Comparison of ENCODE assay signal across 8 mouse cellular contexts in genomic region chr9:56417948-56418737, GRCm38 (mm10). TPM values are rescaled to one million over a fixed set of nuclear protein-coding genes. Genes with fewer than 3 reads are reported as not detected.
DNase-seq lines count a peak whose midpoint lies in the region; ATAC-seq and TF ChIP-seq lines count a peak whose summit lies in the region.

Gene Peak1 (minus strand): TSS chr9:56418067.
Gene Hmg20a (plus strand): TSS chr9:56418609.

- WGBS in heart, embryonic 12.5 days, result under 1% methylated on average over 59 of the region's 59 CpGs
- under 1% methylated on average over 59 of the region's 59 CpGs for WGBS in kidney, postnatal 0 days
- under 1% methylated on average over 59 of the region's 59 CpGs for WGBS in liver, embryonic 11.5 days
- WGBS in stomach, embryonic 14.5 days, result under 1% methylated on average over 58 of the region's 59 CpGs

- DNase-seq in CD4-positive helper T cell, adult 2 months (ENCODE audit: low read depth, low spot score), result peak; percentile 100
- DNase-seq in brain, embryonic 18.5 days (ENCODE audit: low read depth, low spot score), result peak; percentile 99
- DNase-seq in kidney, postnatal 0 days (ENCODE audit: low spot score), result peak; percentile 99
- DNase-seq in liver, embryonic 11.5 days (ENCODE audit: low spot score), result peak; percentile 100
- DNase-seq in naive thymus-derived CD4-positive, alpha-beta T cell, adult 2 months (ENCODE audit: low read depth), result peak; percentile 100

- no peaks in the 10 kb centered on the region for H3K36me3 ChIP-seq in heart, embryonic 12.5 days
- no peaks in the 10 kb centered on the region for H3K36me3 ChIP-seq in kidney, postnatal 0 days (ENCODE audit: insufficient read depth, low read length)
- H3K36me3 ChIP-seq in liver, embryonic 11.5 days (ENCODE audit: control insufficient read depth, insufficient read depth, low read length), result no peaks in the 10 kb centered on the region
- no peaks in the 10 kb centered on the region for H3K36me3 ChIP-seq in stomach, embryonic 14.5 days (ENCODE audit: control insufficient read depth, insufficient read depth, low read length)

- H3K4me2 ChIP-seq in heart, embryonic 12.5 days, result peak within 1 kb of the TSS; percentile 70
- H3K4me2 ChIP-seq in kidney, postnatal 0 days (ENCODE audit: low read length), result peak within 1 kb of the TSS; percentile 72
- H3K4me2 ChIP-seq in liver, embryonic 11.5 days, result peak within 1 kb of the TSS; percentile 82
- peak within 1 kb of the TSS; percentile 69 for H3K4me2 ChIP-seq in stomach, embryonic 14.5 days (replicated peaks; ENCODE audit: low read depth, low read length)

- peak; percentile 95 for ATAC-seq in erythroid progenitor cell, adult 5-6 weeks (replicated peaks; ENCODE audit: low FRiP score, poor library complexity, severe bottlenecking)
- ATAC-seq in heart, embryonic 12.5 days (ENCODE audit: insufficient number of reproducible peaks, low FRiP score), result peak; percentile 96
- peak; percentile 98 for ATAC-seq in kidney, postnatal 0 days (replicated peaks; ENCODE audit: low FRiP score, low read depth)
- peak; percentile 91 for ATAC-seq in liver, embryonic 11.5 days (replicated peaks; ENCODE audit: low FRiP score)
- ATAC-seq in stomach, embryonic 14.5 days (ENCODE audit: insufficient number of reproducible peaks, insufficient read depth, low FRiP score, low read depth), result peak; percentile 96

- H3K27me3 ChIP-seq in heart, embryonic 12.5 days (replicated peaks), result no peaks in the 10 kb centered on the region
- H3K27me3 ChIP-seq in kidney, postnatal 0 days (ENCODE audit: insufficient read depth, low read length), result no peaks in the 10 kb centered on the region
- H3K27me3 ChIP-seq in liver, embryonic 11.5 days (replicated peaks; ENCODE audit: control insufficient read depth, insufficient read depth, low read length), result no peaks in the 10 kb centered on the region
- H3K27me3 ChIP-seq in stomach, embryonic 14.5 days (ENCODE audit: control insufficient read depth, insufficient read depth, low read length), result no peaks in the 10 kb centered on the region

- H3K4me3 ChIP-seq in heart, embryonic 12.5 days, result peak within 1 kb of the TSS; percentile 65
- peak within 1 kb of the TSS; percentile 75 for H3K4me3 ChIP-seq in kidney, postnatal 0 days (replicated peaks; ENCODE audit: low read depth, low read length)
- H3K4me3 ChIP-seq in liver, embryonic 11.5 days (ENCODE audit: low read depth, low read length), result peak within 1 kb of the TSS; percentile 89
- peak within 1 kb of the TSS; percentile 88 for H3K4me3 ChIP-seq in stomach, embryonic 14.5 days (ENCODE audit: low read depth, low read length)

- H3K27ac ChIP-seq in heart, embryonic 12.5 days (ENCODE audit: poor library complexity, severe bottlenecking), result peak within 1 kb of the TSS; percentile 92
- H3K27ac ChIP-seq in kidney, postnatal 0 days, result peak within 1 kb of the TSS; percentile 96
- H3K27ac ChIP-seq in liver, embryonic 11.5 days (ENCODE audit: low read depth, low read length), result peak within 1 kb of the TSS; percentile 91
- H3K27ac ChIP-seq in stomach, embryonic 14.5 days (ENCODE audit: low read length), result peak within 1 kb of the TSS; percentile 94

- H3K4me1 ChIP-seq in heart, embryonic 12.5 days (replicated peaks), result peaks cover 38% of the 10 kb centered on the region
- H3K4me1 ChIP-seq in kidney, postnatal 0 days (replicated peaks; ENCODE audit: insufficient read depth, low read length), result peaks cover 6% of the 10 kb centered on the region; the same call in 1 of the 2 replicates
- peaks cover 19% of the 10 kb centered on the region for H3K4me1 ChIP-seq in liver, embryonic 11.5 days (replicated peaks; ENCODE audit: control insufficient read depth, insufficient read depth, low read length)
- peaks cover 19% of the 10 kb centered on the region for H3K4me1 ChIP-seq in stomach, embryonic 14.5 days (ENCODE audit: control insufficient read depth, insufficient read depth, low read length)

- no peaks in the 10 kb centered on the region for H3K9me3 ChIP-seq in heart, embryonic 12.5 days (replicated peaks)
- no peaks in the 10 kb centered on the region for H3K9me3 ChIP-seq in kidney, postnatal 0 days (replicated peaks; ENCODE audit: low read length)
- no peaks in the 10 kb centered on the region for H3K9me3 ChIP-seq in liver, embryonic 11.5 days (ENCODE audit: control insufficient read depth, low read length)
- H3K9me3 ChIP-seq in stomach, embryonic 14.5 days (ENCODE audit: control insufficient read depth, low read depth, low read length), result no peaks in the 10 kb centered on the region

- peak within 1 kb of the TSS; percentile 80 for H3K9ac ChIP-seq in heart, embryonic 12.5 days
- peak within 1 kb of the TSS; percentile 92 for H3K9ac ChIP-seq in kidney, postnatal 0 days (ENCODE audit: low read depth, low read length)
- H3K9ac ChIP-seq in liver, embryonic 11.5 days (ENCODE audit: low read depth, low read length), result peak within 1 kb of the TSS; percentile 93
- H3K9ac ChIP-seq in stomach, embryonic 14.5 days (replicated peaks; ENCODE audit: low read depth, low read length), result peak within 1 kb of the TSS; percentile 81

- TF ChIP-seq CTCF in kidney, postnatal 0 days (IDR thresholded peaks at IDR 0.05; ENCODE audit: low read depth), result no peak; the same call in none of the 2 replicates

RNA-seq across cellular contexts. Expression of gene Peak1, which starts in this region (rescaled TPM):
- 6.3 and 18.7 TPM in 2 replicates for total RNA-seq in erythroid progenitor cell, adult 5-6 weeks (2015; ENCODE audit: low replicate concordance)
- total RNA-seq in erythroid progenitor cell, adult 5-6 weeks (2017; ENCODE audit: low replicate concordance), result 0.90 and 3.2 TPM in 2 replicates
- 15.0 and 16.3 TPM in 2 replicates for polyA plus RNA-seq in heart, embryonic 12.5 days (2016; fragmentation: Nextera tagmentation; extraction: Ambion mirVana)
- 11.6 and 12.2 TPM in 2 replicates for polyA plus RNA-seq in kidney, postnatal 0 days (2015; fragmentation: Nextera tagmentation; extraction: Ambion mirVana)
- polyA plus RNA-seq in liver, embryonic 11.5 days (2014; fragmentation: Nextera tagmentation; extraction: Ambion mirVana), result 8.7 and 10.0 TPM in 2 replicates
- polyA plus RNA-seq in stomach, embryonic 14.5 days (2014; fragmentation: Nextera tagmentation; extraction: Ambion mirVana), result 23.0 and 27.3 TPM in 2 replicates

RNA-seq across cellular contexts. Expression of gene Hmg20a, which starts in this region (rescaled TPM):
- total RNA-seq in erythroid progenitor cell, adult 5-6 weeks (2015; ENCODE audit: low replicate concordance), result 7.2 and 10.9 TPM in 2 replicates
- total RNA-seq in erythroid progenitor cell, adult 5-6 weeks (2017; ENCODE audit: low replicate concordance), result 4.0 and 8.0 TPM in 2 replicates
- polyA plus RNA-seq in heart, embryonic 12.5 days (2016; fragmentation: Nextera tagmentation; extraction: Ambion mirVana), result 62.1 and 63.0 TPM in 2 replicates
- polyA plus RNA-seq in kidney, postnatal 0 days (2015; fragmentation: Nextera tagmentation; extraction: Ambion mirVana), result 36.2 and 39.1 TPM in 2 replicates
- 38.0 and 42.2 TPM in 2 replicates for polyA plus RNA-seq in liver, embryonic 11.5 days (2014; fragmentation: Nextera tagmentation; extraction: Ambion mirVana)
- 60.9 and 61.8 TPM in 2 replicates for polyA plus RNA-seq in stomach, embryonic 14.5 days (2014; fragmentation: Nextera tagmentation; extraction: Ambion mirVana)

Comparison
In these comparisons a context has a peak if more than half of its experiments do, and no peak if none do; other contexts are left out.
1. Peak in every context shown above with its lines: DNase-seq, ATAC-seq, H3K4me3 ChIP-seq and H3K27ac ChIP-seq.